Mouse (Mus musculus) adrenal gland, postnatal 25 days (tissue): ENCODE measurements around the gene Pnpo. TPM values are rescaled to one million over a fixed set of nuclear protein-coding genes. Genes with fewer than 3 reads are reported as not detected.

ENCODE experiments used
- DNase-seq: peaks from one replicate; pipeline ENCODE4 v3.0.0; 2021; ENCODE audit warnings: mixed read lengths
- total RNA-seq: library from RNA; stranded (reverse); gene quantifications from 2 replicates; pipeline ENCODE4 v1.2.3, GENCODE M21; 2021

The Pnpo gene
- total RNA-seq, 1 experiment from 2014 or later, result 32.0 TPM

GRCm38 (mm10) chr11:96937549-96938425 lies 6.0 kb downstream of the Pnpo start:
- peak; percentile 76 for DNase-seq

DNA sequence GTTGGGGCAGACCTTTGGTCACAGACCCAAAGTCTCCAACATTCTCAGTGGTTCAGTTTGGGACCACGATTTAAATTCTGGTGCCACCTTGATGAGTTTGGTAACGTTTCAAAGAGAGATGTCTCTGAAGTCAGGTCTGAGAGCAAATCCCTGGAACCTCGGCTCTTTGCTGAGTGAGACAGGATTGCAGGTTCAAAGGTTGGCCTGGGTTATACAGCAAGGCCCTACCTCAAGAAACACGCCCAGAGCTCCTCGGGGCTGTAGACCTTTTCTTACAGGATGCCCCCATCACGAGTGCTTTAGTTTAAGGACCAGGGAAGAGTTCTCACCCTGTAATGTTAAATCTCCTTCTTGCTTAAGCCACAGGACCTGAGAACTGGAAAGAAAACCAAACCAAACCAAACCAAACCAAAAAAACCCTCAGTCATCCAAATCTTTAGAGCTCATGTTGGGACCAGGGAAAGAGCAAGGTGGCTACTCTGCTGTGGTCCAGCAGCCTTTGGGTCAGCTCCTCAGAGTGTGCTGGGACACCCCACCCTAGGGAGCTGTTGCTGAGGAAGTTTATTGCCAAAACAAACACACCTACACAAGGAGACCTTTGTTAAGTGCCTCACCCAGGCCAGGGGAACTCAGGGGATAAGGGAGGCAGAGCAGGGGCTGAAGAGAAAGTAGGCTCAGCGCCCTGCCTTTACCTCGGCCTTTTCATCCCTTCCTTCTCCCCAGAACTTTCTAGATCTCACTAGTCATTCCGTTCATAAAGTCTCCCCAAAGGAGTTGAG lies 7.7 kb downstream of the Pnpo start:
- DNase-seq, result no peak

DNA sequence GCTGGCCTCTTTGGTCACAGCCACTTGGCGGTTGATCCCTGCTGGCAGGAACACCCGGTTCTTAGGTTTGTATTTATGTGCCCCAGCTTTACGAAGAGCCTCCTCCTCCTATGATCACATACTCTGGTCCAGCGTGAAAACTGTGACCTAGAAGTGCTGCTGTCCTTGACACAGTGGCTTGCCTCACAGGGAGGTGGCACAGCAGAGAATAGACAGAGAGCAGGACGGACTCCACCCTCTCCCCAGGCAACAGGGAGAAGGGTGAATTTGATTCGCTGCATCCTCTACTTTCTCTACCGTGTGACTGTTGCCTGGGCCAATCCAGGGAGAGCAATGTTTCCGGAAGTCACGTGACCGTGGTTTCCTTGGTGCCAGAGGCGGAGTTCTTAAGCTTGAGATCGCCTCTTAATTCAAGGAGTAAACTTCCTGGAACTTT lies 8.8 kb downstream of the Pnpo start:
- peak; percentile 78 for DNase-seq

DNA sequence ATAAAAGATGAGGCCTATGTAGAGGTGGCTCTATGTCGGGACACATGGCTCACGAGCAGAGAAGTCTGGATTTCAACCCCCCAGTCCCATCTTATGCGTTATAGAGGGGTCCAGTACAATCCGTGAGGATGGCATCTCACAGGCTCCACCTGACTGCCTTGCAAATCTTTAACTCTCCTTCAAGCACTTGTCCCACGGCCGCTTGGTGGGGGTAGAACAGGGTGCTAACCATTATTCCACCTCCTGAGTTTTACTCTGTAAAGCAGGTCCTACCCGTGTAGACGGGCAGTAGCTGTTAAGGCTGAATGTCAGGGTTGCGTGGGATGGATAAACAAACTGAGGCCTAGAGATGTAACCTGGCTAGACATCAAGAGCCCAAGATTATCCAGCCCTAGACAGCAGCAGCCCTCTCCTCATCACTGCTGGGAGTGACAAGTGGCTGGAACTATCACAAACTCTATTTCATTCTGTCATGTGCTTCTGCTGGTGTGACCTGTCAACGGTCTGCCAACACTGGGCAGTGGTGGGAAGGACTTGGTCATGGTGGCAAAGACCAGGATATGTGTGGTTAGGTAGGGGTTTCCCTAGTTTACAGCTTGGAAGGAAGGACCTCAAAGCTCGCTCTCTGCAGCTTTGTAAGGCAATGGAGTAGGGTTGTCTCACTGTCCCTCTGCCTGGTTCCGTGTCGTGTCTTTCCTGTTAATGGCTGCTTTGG lies 10.1 kb downstream of the Pnpo start:
- no peak for DNase-seq

DNA sequence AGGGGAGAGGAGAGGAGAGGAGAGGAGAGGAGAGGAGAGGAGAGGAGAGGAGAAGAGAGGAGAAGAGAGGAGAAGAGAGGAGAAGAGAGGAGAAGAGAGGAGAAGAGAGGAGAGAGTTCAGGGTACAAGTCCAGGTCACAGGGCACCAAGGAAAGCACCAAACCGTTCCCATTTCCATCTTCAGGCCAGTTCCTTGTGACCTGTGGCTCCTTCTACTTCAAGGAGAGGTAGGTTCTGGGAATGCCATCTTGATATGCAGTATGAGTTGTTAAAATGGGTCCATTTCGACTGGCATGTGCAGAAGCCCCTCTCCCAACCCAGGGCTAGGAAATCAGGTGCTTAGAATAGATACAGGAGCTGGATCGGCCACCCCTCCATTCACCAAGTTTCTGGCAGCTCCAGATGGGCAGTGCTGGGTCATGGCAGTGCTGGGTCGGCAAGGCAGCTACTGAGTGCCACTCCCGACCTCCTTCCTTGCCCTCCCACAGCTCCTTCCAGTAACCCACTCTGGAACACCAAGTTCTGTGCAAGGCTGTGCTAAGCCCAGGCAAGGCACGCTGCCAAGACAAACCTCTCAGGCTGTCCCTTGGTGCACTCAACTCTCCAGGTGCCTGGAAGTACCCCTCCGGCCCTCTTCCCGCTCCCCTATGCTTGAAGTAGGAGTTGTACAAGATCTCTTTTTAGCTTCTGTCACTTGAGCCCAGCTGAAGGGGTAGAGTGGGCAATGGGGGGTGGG lies 12.3 kb downstream of the Pnpo start:
- peak; percentile 36 for DNase-seq

- no peak for DNase-seq
Measured at GRCm38 (mm10) chr11:96929766-96930331, 13.9 kb downstream of the Pnpo start.

- DNase-seq, result no peak
Measured at GRCm38 (mm10) chr11:96929096-96929765, 14.6 kb downstream of the Pnpo start.

DNA sequence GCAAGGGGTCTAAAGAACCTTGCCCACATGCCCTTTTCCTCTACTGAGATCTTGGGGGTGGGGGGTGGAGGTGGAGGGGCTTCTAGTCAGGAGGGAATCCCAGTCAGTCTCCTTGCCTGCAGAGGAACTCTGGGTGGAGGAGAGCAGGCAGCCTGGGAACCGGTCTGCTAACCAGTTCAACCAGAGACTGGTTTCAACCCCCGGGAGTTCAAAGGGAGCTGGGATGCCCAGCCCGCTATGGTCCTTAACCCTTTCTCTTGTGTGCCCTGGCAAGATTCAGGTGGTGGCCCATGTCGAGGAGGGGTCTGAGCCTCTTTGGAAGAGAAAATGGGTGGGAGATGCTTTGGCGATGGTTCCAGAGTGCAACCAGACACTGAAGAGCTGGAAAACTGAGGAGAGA lies 15.1 kb downstream of the Pnpo start:
- no peak for DNase-seq

- DNase-seq, result no peak
Measured at GRCm38 (mm10) chr11:96928088-96928487, 15.7 kb downstream of the Pnpo start, which contains the start of gene Prr15l. Prr15l (plus strand) TSS chr11:96928104.

DNA sequence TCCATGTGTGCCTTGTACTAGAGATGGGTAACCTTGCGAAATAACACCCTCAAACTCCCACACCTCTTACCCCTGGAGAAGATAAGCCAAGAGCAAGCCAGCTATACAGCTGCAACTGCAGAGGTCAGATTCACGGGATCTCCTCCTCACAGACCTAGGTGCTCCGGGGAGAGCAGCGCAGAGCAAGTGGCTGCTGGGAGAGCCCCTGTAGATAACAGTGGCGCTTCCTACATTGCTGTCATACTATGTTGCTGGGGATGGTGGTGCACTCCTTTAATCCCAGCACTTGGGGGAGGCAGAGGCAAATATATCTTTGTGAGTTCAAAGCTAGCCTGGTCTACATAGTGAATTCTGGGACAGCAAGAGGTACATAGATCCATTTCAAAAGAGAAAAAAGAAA lies 17.2 kb downstream of the Pnpo start:
- no peak for DNase-seq

DNA sequence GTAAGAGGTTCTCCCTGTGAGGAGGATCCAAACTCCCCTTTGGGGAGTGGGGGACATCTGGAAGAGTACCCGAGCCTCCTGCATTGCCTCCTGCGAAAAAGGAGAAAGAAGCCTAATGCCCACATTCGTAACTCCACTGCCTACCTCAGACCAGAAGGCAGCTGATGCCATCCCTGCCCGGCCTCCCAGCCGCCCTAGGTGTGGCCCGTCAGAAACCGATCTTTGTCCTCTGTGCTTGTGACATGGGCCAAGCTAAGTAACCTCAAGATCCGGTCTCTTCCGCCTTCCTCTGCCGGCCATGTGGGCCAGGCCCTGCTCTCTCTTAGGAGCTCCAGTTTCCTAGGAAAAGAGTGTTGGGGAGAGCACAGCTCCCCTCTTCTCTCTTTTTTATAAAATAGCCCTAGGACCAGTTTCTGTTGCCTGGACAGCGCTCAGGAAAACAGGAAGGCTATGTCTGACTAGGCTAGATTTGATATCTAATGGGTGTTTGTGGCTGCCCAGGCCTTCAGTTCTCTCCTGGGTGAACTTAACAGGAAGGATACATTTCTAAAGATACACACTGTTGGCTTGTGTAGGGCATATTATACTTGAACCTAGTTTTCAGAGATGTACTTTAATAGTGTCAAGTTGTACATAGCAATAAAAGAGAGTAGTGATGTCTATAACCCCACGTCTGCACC lies 18.2 kb downstream of the Pnpo start:
- DNase-seq, result no peak

GRCm38 (mm10) chr11:96924861-96925260 lies 18.9 kb downstream of the Pnpo start:
- no peak for DNase-seq

DNA sequence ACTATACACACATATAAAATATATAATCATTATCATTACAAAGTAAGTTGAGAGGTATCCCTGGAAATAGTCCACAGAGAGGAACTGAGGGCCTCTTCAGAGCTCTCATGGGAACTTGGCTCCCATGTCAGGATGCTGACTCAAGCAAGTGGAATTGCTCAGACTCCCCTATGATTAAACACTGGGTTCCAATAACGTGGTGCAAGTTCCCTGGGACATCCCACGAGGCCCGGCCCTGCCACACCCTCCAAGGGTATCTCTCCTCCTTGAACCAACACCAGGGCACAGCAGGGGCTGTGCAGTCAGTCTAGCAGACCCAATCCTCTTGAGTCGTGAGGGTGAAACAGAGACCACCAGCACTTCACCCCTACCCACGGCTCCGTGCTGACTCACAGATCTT lies 24.8 kb downstream of the Pnpo start:
- no peak for DNase-seq

DNA sequence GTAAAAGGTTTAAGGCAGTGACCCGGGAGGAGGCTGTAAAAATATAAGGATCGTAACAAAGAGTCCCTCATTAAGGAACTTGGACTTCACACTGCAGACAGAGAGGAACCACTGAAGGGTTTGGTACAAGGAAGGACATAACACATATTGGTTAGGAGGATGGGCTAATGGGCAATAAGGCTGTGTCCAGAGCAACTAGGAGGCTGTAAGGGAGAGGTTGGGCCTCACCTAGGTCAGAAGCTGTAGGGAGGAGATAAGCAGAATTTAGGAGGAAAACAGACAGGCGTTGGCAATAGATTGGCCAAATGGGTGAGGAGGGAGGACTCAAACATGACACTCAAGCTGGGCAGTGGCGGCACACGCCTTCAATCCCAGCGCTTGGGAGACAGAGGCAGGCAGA lies 26.4 kb downstream of the Pnpo start:
- DNase-seq, result no peak

GRCm38 (mm10) chr11:96916885-96917396 lies 26.8 kb downstream of the Pnpo start:
- DNase-seq, result no peak

GRCm38 (mm10) chr11:96916044-96916884 lies 27.5 kb downstream of the Pnpo start, which contains the start of gene Cdk5rap3:
Cdk5rap3 (minus strand) TSS chr11:96916496.
- DNase-seq, result peak; percentile 99

DNA sequence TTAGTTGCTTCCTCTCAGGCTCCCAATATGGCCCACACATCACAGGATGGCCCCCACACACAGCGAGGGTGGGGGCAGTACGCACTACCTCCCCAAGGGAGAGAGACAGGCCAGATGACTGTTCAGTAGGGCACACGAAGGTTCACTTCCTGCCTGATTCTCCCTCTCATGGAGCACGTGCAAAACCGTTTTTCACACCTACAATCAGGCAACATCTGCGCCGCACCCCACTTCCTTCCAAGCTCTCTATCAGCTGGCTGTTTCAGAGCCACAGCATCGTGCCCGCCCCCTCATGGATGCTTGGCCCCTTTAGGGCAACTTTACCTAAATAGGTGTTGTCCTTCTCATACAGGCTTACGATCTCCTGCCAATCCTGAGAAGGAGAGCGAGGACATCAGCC lies 31.1 kb downstream of the Pnpo start:
- no peak for DNase-seq

DNA sequence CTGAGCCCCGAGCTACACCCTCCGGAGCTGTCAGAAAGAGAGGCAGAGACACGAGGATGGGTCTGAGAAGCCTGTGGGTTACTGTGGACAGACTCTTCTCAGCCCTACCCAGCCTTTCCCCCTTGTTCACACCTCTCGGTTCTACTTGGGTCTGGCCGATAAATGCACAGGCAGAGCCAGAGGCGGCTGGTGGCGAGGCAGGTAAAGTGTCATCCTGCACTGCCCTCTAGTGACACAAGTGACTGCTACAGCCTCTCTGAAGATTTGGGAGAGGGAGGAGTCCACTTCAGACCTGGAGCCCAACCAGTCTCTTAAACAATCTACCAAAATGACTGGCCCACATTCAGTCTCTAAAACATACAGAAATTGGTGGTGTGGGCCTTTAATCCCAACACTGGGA lies 33.8 kb downstream of the Pnpo start:
- DNase-seq, result peak; percentile 68

DNA sequence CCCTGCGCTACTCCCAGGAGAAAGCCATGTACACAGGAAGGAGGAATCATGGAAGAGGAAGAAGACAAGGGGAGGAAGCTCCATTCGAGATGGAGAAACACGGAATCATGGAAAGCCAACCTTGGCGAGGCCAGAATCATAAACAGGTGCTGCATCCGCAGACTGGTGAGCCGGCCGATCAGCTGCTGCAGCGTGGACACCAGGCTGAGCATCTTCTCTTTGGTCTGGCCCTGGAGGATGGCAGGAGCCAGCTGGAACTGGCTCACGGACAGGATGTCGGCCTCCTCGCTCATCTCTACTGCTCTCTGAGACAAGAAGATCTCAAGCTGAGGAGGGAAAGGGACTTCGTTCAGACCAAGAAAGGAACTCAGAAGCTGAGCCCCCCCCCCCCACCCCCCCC lies 35.2 kb downstream of the Pnpo start:
- DNase-seq, result no peak
